20 mouse cellular contexts compared by ENCODE assay signal in the genomic region with DNA sequence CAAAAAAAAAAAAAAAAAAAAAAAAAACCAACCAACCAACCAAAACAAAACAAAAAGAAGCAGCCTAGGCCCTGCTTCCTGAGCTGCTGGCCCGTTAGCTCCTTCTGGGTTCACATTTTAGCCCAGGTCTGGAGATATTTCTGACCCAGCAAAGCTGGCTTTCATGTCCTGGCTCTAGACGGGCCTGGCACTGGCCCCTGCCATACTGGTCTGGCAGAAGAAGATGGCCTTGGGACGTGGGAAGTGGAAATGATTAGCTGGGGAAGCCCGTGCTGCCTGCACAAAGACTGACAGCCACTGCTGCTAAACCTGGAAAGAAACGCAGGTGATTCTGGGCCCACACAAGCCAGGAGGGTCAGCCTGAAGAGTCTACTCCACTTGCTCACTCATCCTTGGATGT. TPM values are rescaled to one million over a fixed set of nuclear protein-coding genes. Genes with fewer than 3 reads are reported as not detected.
A peak's percentile ranks its signal among the peaks of the same experiment; 100 is the strongest.
DNase-seq lines count a peak whose midpoint lies in the region; ATAC-seq and TF ChIP-seq lines count a peak whose summit lies in the region.
"Had no signal": no experiment of that assay in that cellular context is flagged by ENCODE, and none has a peak within 500 bp of the region (broad histone marks: within the 10 kb centered on the region; RNA-seq: fewer than 3 reads in every experiment).

No protein-coding gene starts in this region.

- no peaks in the 10 kb centered on the region for H3K9me3 ChIP-seq in liver, postnatal 0 days (ENCODE audit: low read length)
- H3K9me3 ChIP-seq in forebrain, embryonic 12.5 days, result no peaks in the 10 kb centered on the region
- H3K9me3 ChIP-seq: forebrain, embryonic 13.5 days; heart, embryonic 10.5 days; hindbrain, embryonic 10.5 days; limb, embryonic 13.5 days; midbrain, embryonic 12.5 days; neural tube, embryonic 15.5 days had no signal

- H3K36me3 ChIP-seq in liver, adult 2 months (ENCODE audit: control insufficient read depth, insufficient read depth, low read length), result no peaks in the 10 kb centered on the region
- no peaks in the 10 kb centered on the region for H3K36me3 ChIP-seq in liver, postnatal 0 days (replicated peaks; ENCODE audit: insufficient read depth, low read length)
- H3K36me3 ChIP-seq in forebrain, embryonic 12.5 days (replicated peaks), result no peaks in the 10 kb centered on the region
- H3K36me3 ChIP-seq: heart, embryonic 10.5 days; hindbrain, embryonic 10.5 days; limb, embryonic 13.5 days; midbrain, embryonic 12.5 days; neural tube, embryonic 15.5 days had no signal

- WGBS in liver, adult 2 months, result 46% methylated on average over 5 of the region's 5 CpGs
- WGBS in liver, postnatal 0 days (ENCODE audit: insufficient replicate concordance), result 54% methylated on average over 5 of the region's 5 CpGs
- WGBS in forebrain, embryonic 12.5 days, result 96% methylated on average over 5 of the region's 5 CpGs

- no peaks in the 10 kb centered on the region for H3K79me2 ChIP-seq in liver, adult 2 months (ENCODE audit: control insufficient read depth, insufficient read depth, low read length)

- ATAC-seq in liver, postnatal 0 days, result no peak
- ATAC-seq in forebrain, embryonic 12.5 days (ENCODE audit: low FRiP score), result no peak
- ATAC-seq: forebrain, embryonic 13.5 days had no signal

- no peak for TF ChIP-seq CTCF in liver, adult 2 months (IDR thresholded peaks at IDR 0.05; ENCODE audit: low read depth, low read length)
- TF ChIP-seq CTCF in liver, postnatal 0 days (IDR thresholded peaks at IDR 0.05; ENCODE audit: low read depth), result no peak
- no peak for TF ChIP-seq CTCF in layer of hippocampus, adult 2 months (conservative IDR thresholded peaks at IDR 0.05)

- TF ChIP-seq EP300 in liver, postnatal 0 days (IDR thresholded peaks at IDR 0.05; ENCODE audit: low read depth), result no peak

- no peak overlapping the region for H3K27ac ChIP-seq in liver, adult 2 months (replicated peaks; ENCODE audit: insufficient read depth, low read depth, low read length)
- H3K27ac ChIP-seq in liver, postnatal 0 days (ENCODE audit: low read depth), result no peak overlapping the region
- H3K27ac ChIP-seq in layer of hippocampus, adult 2 months, result no peak overlapping the region
- H3K27ac ChIP-seq in forebrain, embryonic 12.5 days, result no peak overlapping the region
- H3K27ac ChIP-seq: forebrain, embryonic 13.5 days; heart, embryonic 10.5 days; hindbrain, embryonic 10.5 days; kidney, postnatal 0 days; limb, embryonic 13.5 days; liver, embryonic 14.5 days; midbrain, embryonic 12.5 days; neural tube, embryonic 15.5 days had no signal

- peak; percentile 38 for DNase-seq in liver, adult 2 months (ENCODE audit: extremely low read depth, low read depth, low spot score)
- DNase-seq in liver, postnatal 0 days, result no peak
- peak; percentile 56 for DNase-seq in adrenal gland, postnatal 14 days
- DNase-seq in cerebellum, adult 18-20 months, result peak; percentile 54 to 68
- peak; percentile 50 to 64 for DNase-seq in cerebellum, postnatal 25 days
- DNase-seq in layer of hippocampus, adult 2 months (ENCODE audit: low spot score in 2 of 2), result no peak
- DNase-seq in layer of hippocampus, postnatal 10 days (ENCODE audit: low spot score in 2 of 2), result no peak
- DNase-seq: kidney, adult 18-20 months; right cerebral cortex, postnatal 14 days; thymus, adult 2 months had no signal

- H3K4me1 ChIP-seq in liver, adult 2 months (ENCODE audit: control insufficient read depth, insufficient read depth, low read length), result 0 out of 2 replicates have a peak, but pooled peaks cover 2% of the 10 kb centered on the region
- 0 out of 2 replicates have a peak, but pooled peaks cover 3% of the 10 kb centered on the region for H3K4me1 ChIP-seq in liver, postnatal 0 days (ENCODE audit: insufficient read depth)
- H3K4me1 ChIP-seq in forebrain, embryonic 12.5 days, result no peaks in the 10 kb centered on the region
- H3K4me1 ChIP-seq: forebrain, embryonic 13.5 days; hindbrain, embryonic 10.5 days; limb, embryonic 13.5 days; midbrain, embryonic 12.5 days; neural tube, embryonic 15.5 days had no signal

- H3K9ac ChIP-seq in liver, adult 2 months (ENCODE audit: low read depth, low read length), result no peak overlapping the region
- no peak overlapping the region for H3K9ac ChIP-seq in liver, postnatal 0 days (replicated peaks)
- H3K9ac ChIP-seq in forebrain, embryonic 12.5 days, result no peak overlapping the region
- H3K9ac ChIP-seq: forebrain, embryonic 13.5 days; limb, embryonic 13.5 days; liver, embryonic 14.5 days; midbrain, embryonic 12.5 days; neural tube, embryonic 15.5 days had no signal

- no peak overlapping the region for H3K4me3 ChIP-seq in liver, adult 2 months (ENCODE audit: insufficient read depth, low read depth, low read length)
- H3K4me3 ChIP-seq in liver, postnatal 0 days (ENCODE audit: low read depth, low read length), result no peak overlapping the region
- H3K4me3 ChIP-seq in layer of hippocampus, adult 2 months, result no peak overlapping the region
- H3K4me3 ChIP-seq in forebrain, embryonic 12.5 days (replicated peaks), result no peak overlapping the region
- H3K4me3 ChIP-seq: forebrain, embryonic 13.5 days; heart, embryonic 10.5 days; hindbrain, embryonic 10.5 days; limb, embryonic 13.5 days; midbrain, embryonic 12.5 days; neural tube, embryonic 15.5 days had no signal

- no peak for TF ChIP-seq POLR2A in liver, adult 2 months (IDR thresholded peaks at IDR 0.05; ENCODE audit: extremely low read depth, insufficient read depth, low read length)

- H3K4me2 ChIP-seq in liver, postnatal 0 days (ENCODE audit: low read depth, low read length), result no peak overlapping the region
- no peak overlapping the region for H3K4me2 ChIP-seq in forebrain, embryonic 12.5 days
- H3K4me2 ChIP-seq: forebrain, embryonic 13.5 days; limb, embryonic 13.5 days; midbrain, embryonic 12.5 days; neural tube, embryonic 15.5 days had no signal

- H3K27me3 ChIP-seq in liver, adult 2 months (ENCODE audit: control insufficient read depth, insufficient read depth, low read length), result no peaks in the 10 kb centered on the region
- no peaks in the 10 kb centered on the region for H3K27me3 ChIP-seq in liver, postnatal 0 days (ENCODE audit: insufficient read depth, low read length)
- H3K27me3 ChIP-seq in forebrain, embryonic 12.5 days, result no peaks in the 10 kb centered on the region
- H3K27me3 ChIP-seq: forebrain, embryonic 13.5 days; limb, embryonic 13.5 days; midbrain, embryonic 12.5 days; neural tube, embryonic 15.5 days had no signal

RNA-seq across cellular contexts. Expression of a gene that starts 49.2 kb away (rescaled TPM):
- 40.9 and 41.3 TPM in 2 replicates for total RNA-seq in liver, adult 2 months (2014; rRNA removed)
- polyA plus RNA-seq in liver, adult 2 months (2012; rRNA removed), result 13.4 and 15.9 TPM in 2 replicates
- polyA plus RNA-seq in liver, postnatal 0 days (2015; fragmentation: Nextera tagmentation; extraction: Ambion mirVana), result 20.6 and 25.0 TPM in 2 replicates
- total RNA-seq in adrenal gland, postnatal 14 days (2021), result 121 and 133 TPM in 2 replicates
- 100 to 1,000 TPM; 106 to 114 TPM for total RNA-seq in layer of hippocampus, adult 2 months (2021)
- total RNA-seq in layer of hippocampus, postnatal 10 days (2021), result 100 to 1,000 TPM; 130 to 134 TPM
- 163 and 182 TPM in 2 replicates for polyA plus RNA-seq in forebrain, embryonic 12.5 days (2016; fragmentation: Nextera tagmentation; extraction: Ambion mirVana)

RNA-seq across cellular contexts. Expression of a gene that starts 50.5 kb away (rescaled TPM):
- total RNA-seq in liver, adult 2 months (2014; rRNA removed), result 1.5 and 1.7 TPM in 2 replicates
- 0.94 and 1.1 TPM in 2 replicates for polyA plus RNA-seq in liver, adult 2 months (2012; rRNA removed)
- polyA plus RNA-seq in liver, postnatal 0 days (2015; fragmentation: Nextera tagmentation; extraction: Ambion mirVana), result 0.42 and 0.45 TPM in 2 replicates
- 2.5 and 3.3 TPM in 2 replicates for total RNA-seq in adrenal gland, postnatal 14 days (2021)
- 10 to 100 TPM; 18.4 to 22.1 TPM for total RNA-seq in layer of hippocampus, adult 2 months (2021)
- total RNA-seq in layer of hippocampus, postnatal 10 days (2021), result 10 to 100 TPM; 18.4 to 20.9 TPM
- 14.9 and 15.2 TPM in 2 replicates for polyA plus RNA-seq in forebrain, embryonic 12.5 days (2016; fragmentation: Nextera tagmentation; extraction: Ambion mirVana)
- total RNA-seq: common myeloid progenitor, adult 5-6 weeks had no signal

Comparison
In these comparisons a context has a peak if more than half of its experiments do, and no peak if none do; other contexts are left out.
1. DNase-seq: peak in liver, adult 2 months (single experiment), adrenal gland, postnatal 14 days (single experiment), cerebellum, adult 18-20 months (2 of 2) and cerebellum, postnatal 25 days (2 of 2); none in liver, postnatal 0 days (single experiment), layer of hippocampus, adult 2 months (0 of 2) and layer of hippocampus, postnatal 10 days (0 of 2).